Mouse (Mus musculus) ES-Bruce4 (cell line): ENCODE results near the gene 4930539E08Rik.
A peak's percentile ranks its signal among the peaks of the same experiment; 100 is the strongest.

ENCODE experiments used
- CTCF ChIP-seq: IDR thresholded peaks from one replicate; pipeline ENCODE4 v1.8.1; 2011; ENCODE audit warnings: low read depth, low read length
- POLR2A ChIP-seq: IDR thresholded peaks from one replicate; pipeline ENCODE4 v1.8.1; 2011; ENCODE audit warnings: low read length; ENCODE audit not compliant: insufficient read depth

- TF ChIP-seq CTCF (peak; percentile 20), POLR2A (no peak)
These were observed 13.6 kb downstream of the 4930539E08Rik start for GRCm38 (mm10) chr17:28901559-28901958.
